Mouse (Mus musculus): Measurements from ENCODE around the gene Rbfox2. TPM values are rescaled to one million over a fixed set of nuclear protein-coding genes. Genes with fewer than 3 reads are reported as not detected.

The Rbfox2 gene
- polyA plus RNA-seq (2012) = 1.0 and 2.1 TPM in 2 replicates

- no peak for TF ChIP-seq GATA1 (IDR thresholded peaks at IDR 0.05; ENCODE audit: low read length)
Observed at GRCm38 (mm10) chr15:77306547-77307261, at the start of gene Rbfox2. Rbfox2 (minus strand) TSS chr15:77307004.

GRCm38 (mm10) chr15:77356248-77356810 is 49.5 kb upstream of the Rbfox2 start:
- no peak for TF ChIP-seq GATA1 (IDR thresholded peaks at IDR 0.05; ENCODE audit: low read length)

GRCm38 (mm10) chr15:77354848-77355551 is 48.2 kb upstream of the Rbfox2 start:
- TF ChIP-seq GATA1 (IDR thresholded peaks at IDR 0.05; ENCODE audit: low read length) = no peak

GRCm38 (mm10) chr15:77354496-77354847 is 47.7 kb upstream of the Rbfox2 start:
- no peak for TF ChIP-seq GATA1 (IDR thresholded peaks at IDR 0.05; ENCODE audit: low read length)

GRCm38 (mm10) chr15:77353764-77354163 is 47.0 kb upstream of the Rbfox2 start:
- TF ChIP-seq GATA1 (IDR thresholded peaks at IDR 0.05; ENCODE audit: low read length) = no peak

GRCm38 (mm10) chr15:77352863-77353262 is 46.1 kb upstream of the Rbfox2 start:
- TF ChIP-seq GATA1 (IDR thresholded peaks at IDR 0.05; ENCODE audit: low read length) = no peak

GRCm38 (mm10) chr15:77350117-77350516 is 43.3 kb upstream of the Rbfox2 start:
- TF ChIP-seq GATA1 (IDR thresholded peaks at IDR 0.05; ENCODE audit: low read length) = no peak

GRCm38 (mm10) chr15:77348146-77348545 is 41.3 kb upstream of the Rbfox2 start:
- no peak for TF ChIP-seq GATA1 (IDR thresholded peaks at IDR 0.05; ENCODE audit: low read length)

- no peak for TF ChIP-seq GATA1 (IDR thresholded peaks at IDR 0.05; ENCODE audit: low read length)
Observed at GRCm38 (mm10) chr15:77344127-77345125, 37.6 kb upstream of the Rbfox2 start.

- TF ChIP-seq GATA1 (IDR thresholded peaks at IDR 0.05; ENCODE audit: low read length) = no peak
Observed at GRCm38 (mm10) chr15:77343527-77344091, 36.8 kb upstream of the Rbfox2 start.

- TF ChIP-seq GATA1 (IDR thresholded peaks at IDR 0.05; ENCODE audit: low read length) = no peak
Observed at GRCm38 (mm10) chr15:77342962-77343526, 36.2 kb upstream of the Rbfox2 start.

GRCm38 (mm10) chr15:77342005-77342404 is 35.2 kb upstream of the Rbfox2 start:
- TF ChIP-seq GATA1 (IDR thresholded peaks at IDR 0.05; ENCODE audit: low read length) = no peak

GRCm38 (mm10) chr15:77340581-77340980 is 33.8 kb upstream of the Rbfox2 start:
- TF ChIP-seq GATA1 (IDR thresholded peaks at IDR 0.05; ENCODE audit: low read length) = no peak

- TF ChIP-seq GATA1 (IDR thresholded peaks at IDR 0.05; ENCODE audit: low read length) = no peak
Observed at GRCm38 (mm10) chr15:77338924-77339429, 32.2 kb upstream of the Rbfox2 start.

GRCm38 (mm10) chr15:77338451-77338850 is 31.6 kb upstream of the Rbfox2 start:
- no peak for TF ChIP-seq GATA1 (IDR thresholded peaks at IDR 0.05; ENCODE audit: low read length)

Data from G1E-ER4 (cell line).